Mouse (Mus musculus) gastrocnemius, postnatal 14 days (tissue): ENCODE measurements around the gene Fam180a. TPM values are rescaled to one million over a fixed set of nuclear protein-coding genes. Genes with fewer than 3 reads are reported as not detected.

Source experiments
- DNase-seq: peaks from one replicate; pipeline ENCODE4 v3.0.0; 2021; ENCODE audit warnings: mixed read lengths
- intact Hi-C: fragments of 180-260 bp; cut with DNase I; formaldehyde crosslinking; loops from one replicate; pipeline ENCODE4 v1.15.1; 2025; ENCODE audit warnings: low total_unique reads
- total RNA-seq, 2 experiments: library from RNA; stranded (reverse); gene quantifications; 2 replicates each; pipeline ENCODE4 v1.2.3; 2021

Gene Fam180a
- total RNA-seq, 2 experiments from 2014 or later: 1.0 to 2.1 TPM

DNA sequence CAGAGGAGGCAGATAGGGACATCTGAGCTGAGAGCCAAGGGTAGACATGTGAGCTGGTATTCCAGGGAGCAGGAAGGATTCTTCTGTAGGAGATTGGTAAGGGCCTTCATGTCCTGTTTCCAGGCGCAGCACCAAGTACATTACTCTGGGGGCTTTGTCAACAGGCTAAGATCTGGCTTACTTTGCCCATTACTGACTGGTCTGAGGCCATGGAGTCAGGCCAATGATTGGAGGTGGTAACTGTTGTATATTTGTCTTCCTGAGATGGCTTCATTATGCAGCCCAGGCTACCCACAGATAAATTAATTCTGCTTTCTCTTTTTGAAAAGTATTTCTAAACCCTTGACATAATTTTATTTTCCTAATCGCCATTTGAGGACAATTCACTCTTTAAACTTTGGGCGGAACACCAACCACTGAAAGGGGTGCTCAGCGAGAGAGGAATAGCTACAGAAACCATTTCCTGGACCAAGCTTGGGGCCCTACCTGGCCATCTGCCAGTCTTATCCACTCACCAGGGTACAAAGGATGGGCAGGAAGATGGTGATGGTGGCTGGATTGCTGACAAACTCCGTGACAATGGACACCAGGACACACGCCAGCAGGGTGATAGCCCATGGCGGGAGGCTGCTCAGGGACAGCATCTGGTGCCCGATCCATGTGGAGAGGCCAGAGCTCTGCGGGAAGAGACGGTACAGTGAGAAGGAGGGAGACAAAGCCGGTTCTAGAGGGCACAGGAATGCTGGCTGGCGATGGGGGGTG, 54.7 kb downstream of the Fam180a start:
- intact Hi-C loops: no loop called here

DNA sequence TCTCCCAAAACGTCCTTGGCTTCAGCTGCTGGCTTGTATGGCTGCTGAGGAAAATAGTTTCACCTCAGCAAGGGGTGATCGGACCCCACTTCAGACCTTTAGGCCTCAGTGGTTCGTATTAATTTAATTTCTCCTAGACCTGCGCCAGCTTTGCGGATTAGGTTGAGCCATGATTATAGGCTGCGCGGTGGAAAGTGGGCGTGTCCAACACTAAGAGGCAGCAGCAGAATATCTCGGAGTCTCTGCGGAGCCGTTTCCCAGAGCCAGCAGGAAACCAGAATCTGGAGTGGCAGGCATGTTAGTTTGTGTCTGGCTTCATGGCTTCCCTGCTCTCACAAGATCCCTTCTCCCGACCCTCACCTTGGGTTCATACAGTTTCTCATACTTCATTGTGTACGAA, 56.3 kb downstream of the Fam180a start:
- intact Hi-C loops: no loop called here
- no peak for DNase-seq

More for the DNA sequence above, 54.7 kb downstream of the Fam180a start:
- no peak for DNase-seq

DNA sequence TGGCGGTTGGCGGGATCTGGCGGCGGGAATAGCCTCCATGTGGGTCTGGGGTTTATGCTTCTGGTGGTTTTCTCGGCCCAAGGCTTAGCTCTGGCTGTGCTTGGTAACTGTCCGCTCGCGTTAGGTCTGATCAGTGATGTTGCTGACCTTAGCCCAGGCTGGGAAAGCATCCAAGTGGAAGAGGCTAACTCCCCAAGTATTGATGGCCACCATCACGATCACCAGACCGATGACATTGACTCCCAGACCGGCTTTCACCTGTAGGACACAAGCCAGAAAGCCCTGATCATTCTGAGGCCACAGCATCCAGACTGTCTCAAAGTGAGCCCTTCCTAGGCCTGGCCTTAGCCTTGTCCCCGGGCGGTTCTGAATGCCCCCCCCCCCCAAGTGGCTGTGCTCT, 57.2 kb downstream of the Fam180a start:
- intact Hi-C loops: no loop called here
- no peak for DNase-seq

DNA sequence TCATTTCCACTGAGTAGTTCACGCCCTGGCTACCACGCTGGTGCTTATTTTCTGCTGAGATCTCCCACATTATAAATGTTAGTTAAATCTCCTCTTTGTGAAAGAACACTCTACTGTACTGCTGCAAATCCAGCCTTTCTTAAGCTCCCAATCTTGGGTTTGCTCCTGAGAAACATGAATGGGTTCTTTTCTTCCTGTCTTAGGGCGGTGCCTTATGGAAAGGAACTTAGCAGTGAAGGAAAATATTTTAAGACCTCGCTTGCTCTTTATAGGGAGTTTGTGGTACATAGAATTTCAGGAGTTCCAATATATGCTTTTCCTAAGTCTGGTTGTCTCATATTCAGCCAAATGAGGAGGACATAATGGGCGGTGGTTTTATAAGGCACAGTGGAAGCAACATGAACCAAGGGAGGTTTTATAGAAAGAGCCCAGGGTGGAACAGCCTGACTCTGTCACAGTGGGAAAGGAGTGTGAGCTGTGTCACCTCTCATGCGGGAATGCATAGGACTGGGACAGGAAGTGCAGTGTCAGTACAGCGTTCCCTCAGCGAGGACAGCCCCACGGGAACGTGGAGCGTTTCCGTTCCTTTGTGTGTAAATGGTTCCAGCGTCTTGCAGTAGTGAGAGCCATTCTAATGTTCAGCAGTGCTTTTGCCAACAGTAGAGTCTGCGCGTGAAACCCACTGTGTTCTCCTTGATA, 60.2 kb downstream of the Fam180a start:
- DNase-seq: no peak
- intact Hi-C loops: no loop called here

Other genes with a start within 250 kb of the Fam180a start
- 10 to 100 TPM; 19.8 to 21.6 TPM for gene Cnot4, start 192.4 kb downstream of the Fam180a start, total RNA-seq
- gene Nup205, start 148.7 kb downstream of the Fam180a start, total RNA-seq: 10 to 100 TPM; 10.3 to 11.8 TPM
- gene Slc13a4, start 18.0 kb downstream of the Fam180a start, total RNA-seq: under 1 TPM; 0.11 to 0.35 TPM
- 10 to 100 TPM; 30.0 to 37.1 TPM for gene Mtpn, start 213.7 kb upstream of the Fam180a start, total RNA-seq